Mouse (Mus musculus): ENCODE data around the gene Bak1. TPM values are rescaled to one million over a fixed set of nuclear protein-coding genes. Genes with fewer than 3 reads are reported as not detected.

Bak1 gene
- 7.1 and 8.5 TPM in 2 replicates for polyA plus RNA-seq (2015; fragmentation: Nextera tagmentation; extraction: Ambion mirVana)

DNA sequence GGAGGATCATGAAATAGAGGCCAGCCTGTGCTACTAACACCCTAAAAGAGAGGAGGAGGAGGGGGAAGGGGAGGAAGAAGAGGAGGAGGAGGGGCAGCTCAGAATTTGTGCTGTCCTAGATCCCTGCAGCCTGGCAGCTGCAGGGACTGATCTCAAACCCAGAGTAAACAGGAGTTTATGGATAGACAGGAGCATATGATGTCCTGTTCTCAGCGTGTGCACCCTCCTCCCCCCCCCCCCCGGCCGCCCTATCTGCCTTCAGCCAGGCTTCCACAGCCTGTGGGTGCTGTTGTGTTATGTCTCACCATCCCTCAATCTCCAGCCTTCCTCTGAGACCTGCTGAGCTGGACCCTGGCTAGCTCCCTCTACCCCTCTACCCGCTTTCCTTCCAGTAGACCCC, at the start of gene Bak1:
TSS of gene Bak1 (minus strand) at position 101 of the 400 bp plus-strand sequence.
- Histone ChIP-seq H3K9ac (peak within 1 kb of the TSS; percentile 92), H3K4me3 (replicated peaks) (peak within 1 kb of the TSS; percentile 65), H3K27me3 (no peaks in the 10 kb centered on the region), H3K27ac (peak within 1 kb of the TSS; percentile 88), H3K4me1 (peaks cover 26% of the 10 kb centered on the region), H3K9me3 (replicated peaks) (no peaks in the 10 kb centered on the region), H3K36me3 (peaks cover 26% of the 10 kb centered on the region), H3K4me2 (peak within 1 kb of the TSS; percentile 82)
- 0 out of 2 replicates have a peak, but pooled peaks have one; percentile 3 for ATAC-seq (replicated peaks; ENCODE audit: low FRiP score)
- WGBS, result 74% methylated on average over 4 of the region's 4 CpGs

DNA sequence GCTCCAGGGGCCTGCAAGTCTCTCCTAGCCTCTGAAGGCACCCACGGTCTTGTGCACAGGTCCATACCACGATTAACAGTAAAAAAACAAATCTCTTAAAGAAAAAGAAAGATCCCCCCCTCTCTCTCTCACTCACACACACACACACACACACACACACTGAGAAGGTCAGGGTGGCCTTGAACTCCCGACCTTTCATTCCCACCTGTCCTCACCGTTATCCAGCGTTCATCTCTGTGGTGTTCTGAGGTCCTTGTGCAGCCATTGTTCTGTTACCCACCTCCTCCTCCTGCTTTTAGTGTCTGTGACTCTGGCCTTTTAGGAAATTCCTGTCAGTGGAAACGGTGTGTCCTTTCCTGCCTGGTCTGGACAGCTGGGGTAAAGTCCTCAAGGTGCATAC, 49.7 kb upstream of the Bak1 start:
- H3K36me3 ChIP-seq, result peaks cover 11% of the 10 kb centered on the region
- no peak overlapping the region for H3K9ac ChIP-seq
- H3K27ac ChIP-seq, result no peak overlapping the region
- ATAC-seq (replicated peaks; ENCODE audit: low FRiP score), result no peak
- no peaks in the 10 kb centered on the region for H3K27me3 ChIP-seq
- no peak overlapping the region for H3K4me3 ChIP-seq (replicated peaks)
- H3K4me2 ChIP-seq, result no peak overlapping the region
- no peaks in the 10 kb centered on the region for H3K9me3 ChIP-seq (replicated peaks)
- H3K4me1 ChIP-seq, result peaks cover 50% of the 10 kb centered on the region
- 80% methylated on average over 6 of the region's 6 CpGs for WGBS

GRCm38 (mm10) chr17:27077920-27078319, 49.1 kb upstream of the Bak1 start:
- Histone ChIP-seq H3K9me3 (replicated peaks) (no peaks in the 10 kb centered on the region), H3K36me3 (peaks cover 11% of the 10 kb centered on the region), H3K4me2 (no peak overlapping the region), H3K27me3 (no peaks in the 10 kb centered on the region), H3K4me3 (replicated peaks) (no peak overlapping the region), H3K9ac (no peak overlapping the region), H3K4me1 (peaks cover 51% of the 10 kb centered on the region), H3K27ac (no peak overlapping the region)
- ATAC-seq (replicated peaks; ENCODE audit: low FRiP score), result no peak
- WGBS, result 85% methylated on average over 6 of the region's 6 CpGs

DNA sequence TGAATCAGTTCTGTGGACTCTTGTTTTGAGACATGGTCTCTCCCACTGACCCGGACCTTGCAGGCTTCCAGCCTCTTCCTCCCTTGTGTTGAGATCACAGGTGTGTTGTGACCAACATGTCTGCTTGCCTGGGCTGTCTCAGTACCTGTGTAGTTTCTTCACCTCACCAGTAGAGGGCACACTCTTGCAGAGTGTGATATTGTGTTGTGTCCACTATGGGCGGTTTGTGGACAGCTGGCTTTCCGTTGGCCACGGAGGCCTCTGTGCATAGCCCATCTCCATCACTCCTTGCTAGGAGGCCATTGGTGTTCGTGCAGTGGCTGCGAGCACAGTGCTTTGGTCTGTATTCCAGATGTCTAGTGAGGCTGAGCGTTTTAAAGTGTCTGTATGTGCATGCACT, 48.3 kb upstream of the Bak1 start:
- H3K9me3 ChIP-seq (replicated peaks), result no peaks in the 10 kb centered on the region
- H3K4me2 ChIP-seq, result no peak overlapping the region
- peaks cover 11% of the 10 kb centered on the region for H3K36me3 ChIP-seq
- no peak overlapping the region for H3K4me3 ChIP-seq (replicated peaks)
- no peak overlapping the region for H3K27ac ChIP-seq
- no peak overlapping the region for H3K9ac ChIP-seq
- no peak for ATAC-seq (replicated peaks; ENCODE audit: low FRiP score)
- WGBS, result 94% methylated on average over 7 of the region's 7 CpGs
- peaks cover 46% of the 10 kb centered on the region for H3K4me1 ChIP-seq
- H3K27me3 ChIP-seq, result no peaks in the 10 kb centered on the region

DNA sequence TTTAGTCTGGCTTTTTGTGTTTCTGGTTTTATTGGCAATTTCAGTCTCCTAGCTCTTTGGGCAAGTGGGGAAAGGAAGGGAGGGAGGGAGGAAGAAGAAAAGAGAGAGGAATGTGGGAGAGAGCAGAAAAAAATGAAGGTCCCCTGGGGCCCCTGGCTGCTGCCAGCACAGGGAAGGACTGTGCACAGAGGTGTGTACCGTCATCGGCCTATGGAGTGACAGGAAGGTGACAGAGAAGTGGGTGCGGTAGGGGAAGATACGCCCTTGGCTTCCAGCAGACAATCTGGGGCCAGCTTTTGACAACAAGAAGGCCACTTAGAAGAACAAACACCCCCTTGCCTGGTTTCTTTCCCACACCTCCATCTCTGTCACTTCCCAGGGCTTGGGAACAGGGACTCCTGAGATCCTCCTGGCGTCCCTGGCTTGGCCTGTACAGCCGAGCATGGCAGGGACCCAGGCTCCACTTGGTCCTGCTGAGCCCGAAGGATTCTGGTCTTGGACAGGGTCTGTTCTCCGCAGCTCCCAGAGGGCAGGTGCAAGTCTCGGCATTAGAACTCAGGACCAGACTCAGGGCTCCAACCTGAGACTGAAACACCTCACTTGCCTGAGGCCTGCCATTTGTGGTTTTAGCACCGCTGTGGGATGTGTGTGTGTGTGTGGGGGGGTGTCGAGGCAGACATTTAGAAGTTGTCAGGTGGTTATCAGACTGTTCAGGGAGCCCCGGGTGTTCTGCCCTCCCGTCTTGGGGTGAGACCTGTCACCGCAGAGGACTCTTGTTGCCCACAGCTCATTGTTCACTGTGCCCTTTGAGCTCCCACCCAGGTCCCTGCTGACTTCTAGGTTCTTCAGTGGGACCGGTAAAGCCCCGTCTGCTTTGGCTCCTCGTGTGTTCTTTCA, 46.3 kb upstream of the Bak1 start:
- ATAC-seq (replicated peaks; ENCODE audit: low FRiP score), result no peak
- no peak overlapping the region for H3K9ac ChIP-seq
- WGBS, result 73% methylated on average over 17 of the region's 17 CpGs
- no peak overlapping the region for H3K4me3 ChIP-seq (replicated peaks)
- peak overlapping the region; percentile 68; the same call in 1 of the 2 replicates for H3K27ac ChIP-seq
- H3K4me2 ChIP-seq, result no peak overlapping the region
- H3K27me3 ChIP-seq, result no peaks in the 10 kb centered on the region
- H3K36me3 ChIP-seq, result peaks cover 11% of the 10 kb centered on the region
- H3K4me1 ChIP-seq, result peaks cover 36% of the 10 kb centered on the region
- H3K9me3 ChIP-seq (replicated peaks), result no peaks in the 10 kb centered on the region

DNA sequence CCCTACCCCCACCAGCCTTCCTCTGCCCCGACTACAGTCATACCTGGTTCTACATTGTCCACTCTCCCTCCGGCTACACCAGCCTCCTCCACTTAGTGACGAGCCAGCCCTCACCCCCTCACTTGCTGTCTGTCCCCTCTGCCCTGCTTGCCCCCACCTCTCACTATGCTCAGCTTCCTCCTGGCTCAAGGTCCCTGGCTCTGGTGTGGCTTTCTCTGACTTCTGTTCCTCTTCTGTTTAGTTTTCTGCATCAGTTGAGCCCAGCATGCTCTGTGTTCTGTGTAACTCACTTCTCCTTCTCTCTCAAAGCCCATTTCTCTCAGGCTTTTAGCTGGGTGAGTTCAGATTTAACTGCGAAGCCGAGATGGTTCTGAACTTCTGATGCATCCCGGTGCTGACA, 45.4 kb upstream of the Bak1 start:
- 40% methylated on average over 6 of the region's 6 CpGs for WGBS
- Histone ChIP-seq H3K36me3 (peaks cover 11% of the 10 kb centered on the region), H3K27me3 (no peaks in the 10 kb centered on the region), H3K4me2 (no peak overlapping the region), H3K9me3 (replicated peaks) (no peaks in the 10 kb centered on the region), H3K4me3 (replicated peaks) (no peak overlapping the region), H3K4me1 (peaks cover 42% of the 10 kb centered on the region), H3K27ac (peak overlapping the region; percentile 68), H3K9ac (no peak overlapping the region)
- ATAC-seq (replicated peaks; ENCODE audit: low FRiP score), result peak; percentile 34; the same call in 1 of the 2 replicates

GRCm38 (mm10) chr17:27073778-27074177, 45.0 kb upstream of the Bak1 start:
- Histone ChIP-seq H3K27me3 (no peaks in the 10 kb centered on the region), H3K4me3 (replicated peaks) (no peak overlapping the region), H3K4me1 (peaks cover 44% of the 10 kb centered on the region), H3K9ac (no peak overlapping the region), H3K27ac (peak overlapping the region; percentile 68; the same call in 1 of the 2 replicates), H3K4me2 (no peak overlapping the region), H3K9me3 (replicated peaks) (no peaks in the 10 kb centered on the region), H3K36me3 (peaks cover 11% of the 10 kb centered on the region)
- peak; percentile 33; the same call in 1 of the 2 replicates for ATAC-seq (replicated peaks; ENCODE audit: low FRiP score)
- WGBS, result 63% methylated on average over 9 of the region's 9 CpGs

- H3K27ac ChIP-seq, result no peak overlapping the region
- no peaks in the 10 kb centered on the region for H3K27me3 ChIP-seq
- peaks cover 44% of the 10 kb centered on the region for H3K4me1 ChIP-seq
- no peak for ATAC-seq (replicated peaks; ENCODE audit: low FRiP score)
- no peak overlapping the region for H3K4me3 ChIP-seq (replicated peaks)
- no peak overlapping the region for H3K9ac ChIP-seq
- 69% methylated on average over 5 of the region's 5 CpGs for WGBS
- H3K9me3 ChIP-seq (replicated peaks), result no peaks in the 10 kb centered on the region
- H3K36me3 ChIP-seq, result peaks cover 11% of the 10 kb centered on the region
- no peak overlapping the region for H3K4me2 ChIP-seq
Observed at GRCm38 (mm10) chr17:27073126-27073525, 44.3 kb upstream of the Bak1 start.

- Histone ChIP-seq H3K4me3 (replicated peaks) (no peak overlapping the region), H3K36me3 (peaks cover 5% of the 10 kb centered on the region; the same call in 1 of the 2 replicates), H3K27ac (no peak overlapping the region), H3K27me3 (no peaks in the 10 kb centered on the region), H3K4me2 (no peak overlapping the region), H3K9ac (no peak overlapping the region), H3K9me3 (replicated peaks) (no peaks in the 10 kb centered on the region), H3K4me1 (peaks cover 44% of the 10 kb centered on the region)
- 92% methylated on average over 8 of the region's 8 CpGs for WGBS
- no peak for ATAC-seq (replicated peaks; ENCODE audit: low FRiP score)
Observed at GRCm38 (mm10) chr17:27072363-27072762, 43.6 kb upstream of the Bak1 start.

GRCm38 (mm10) chr17:27071630-27072029, 42.8 kb upstream of the Bak1 start:
- H3K36me3 ChIP-seq, result no peaks in the 10 kb centered on the region

GRCm38 (mm10) chr17:27070913-27071312, 42.1 kb upstream of the Bak1 start:
- 93% methylated on average over 7 of the region's 7 CpGs for WGBS
- H3K27me3 ChIP-seq, result no peaks in the 10 kb centered on the region
- no peak overlapping the region for H3K27ac ChIP-seq
- no peak overlapping the region for H3K4me2 ChIP-seq
- H3K36me3 ChIP-seq, result no peaks in the 10 kb centered on the region
- no peak overlapping the region for H3K9ac ChIP-seq
- no peak overlapping the region for H3K4me3 ChIP-seq (replicated peaks)
- no peak for ATAC-seq (replicated peaks; ENCODE audit: low FRiP score)
- H3K4me1 ChIP-seq, result peaks cover 57% of the 10 kb centered on the region
- no peaks in the 10 kb centered on the region for H3K9me3 ChIP-seq (replicated peaks)

More at GRCm38 (mm10) chr17:27071630-27072029, 42.8 kb upstream of the Bak1 start:
- Histone ChIP-seq H3K4me2 (no peak overlapping the region), H3K4me1 (peaks cover 51% of the 10 kb centered on the region), H3K9ac (no peak overlapping the region), H3K27ac (no peak overlapping the region), H3K27me3 (no peaks in the 10 kb centered on the region), H3K9me3 (replicated peaks) (no peaks in the 10 kb centered on the region), H3K4me3 (replicated peaks) (no peak overlapping the region)
- no peak for ATAC-seq (replicated peaks; ENCODE audit: low FRiP score)
- 41% methylated on average over 6 of the region's 6 CpGs for WGBS

GRCm38 (mm10) chr17:27069071-27069470, 40.3 kb upstream of the Bak1 start:
- H3K9me3 ChIP-seq (replicated peaks), result no peaks in the 10 kb centered on the region
- 65% methylated on average over 5 of the region's 5 CpGs for WGBS
- peak overlapping the region; percentile 67 for H3K27ac ChIP-seq
- H3K4me1 ChIP-seq, result peaks cover 47% of the 10 kb centered on the region
- H3K9ac ChIP-seq, result no peak overlapping the region
- H3K36me3 ChIP-seq, result no peaks in the 10 kb centered on the region
- no peak overlapping the region for H3K4me2 ChIP-seq
- ATAC-seq (replicated peaks; ENCODE audit: low FRiP score), result no peak
- no peak overlapping the region for H3K4me3 ChIP-seq (replicated peaks)
- H3K27me3 ChIP-seq, result no peaks in the 10 kb centered on the region

Measured in kidney, embryonic 15.5 days (tissue).